Mouse (Mus musculus) embryo, embryonic 10.5 days (tissue): ENCODE results near the gene Lca5.
A peak's percentile ranks its signal among the peaks of the same experiment; 100 is the strongest.

Experiments used
- DNase-seq: peaks from one replicate; pipeline ENCODE4 v3.0.0-alpha.2; 2015; ENCODE audit warnings: low spot score

The Lca5 gene

DNA sequence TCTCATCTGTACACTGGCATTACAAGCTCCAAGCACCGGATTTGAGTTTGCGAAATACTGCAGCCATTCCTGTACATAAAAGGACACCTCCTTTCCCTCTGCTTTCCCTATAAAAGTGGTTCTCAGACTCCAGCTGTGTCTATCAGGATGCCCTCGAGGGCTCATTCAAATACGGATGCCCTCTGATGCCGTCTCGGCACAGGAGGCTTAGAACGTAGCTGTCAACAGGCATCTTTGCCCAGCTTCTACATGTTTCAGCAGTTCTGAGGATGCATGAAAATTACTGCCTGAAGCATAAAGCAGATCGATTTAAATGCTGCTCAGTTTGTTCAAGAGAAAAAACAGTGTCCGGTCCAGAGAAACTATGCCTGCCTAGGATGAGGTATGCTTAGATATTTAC, 51.4 kb downstream of the Lca5 start:
- no peak for DNase-seq

DNA sequence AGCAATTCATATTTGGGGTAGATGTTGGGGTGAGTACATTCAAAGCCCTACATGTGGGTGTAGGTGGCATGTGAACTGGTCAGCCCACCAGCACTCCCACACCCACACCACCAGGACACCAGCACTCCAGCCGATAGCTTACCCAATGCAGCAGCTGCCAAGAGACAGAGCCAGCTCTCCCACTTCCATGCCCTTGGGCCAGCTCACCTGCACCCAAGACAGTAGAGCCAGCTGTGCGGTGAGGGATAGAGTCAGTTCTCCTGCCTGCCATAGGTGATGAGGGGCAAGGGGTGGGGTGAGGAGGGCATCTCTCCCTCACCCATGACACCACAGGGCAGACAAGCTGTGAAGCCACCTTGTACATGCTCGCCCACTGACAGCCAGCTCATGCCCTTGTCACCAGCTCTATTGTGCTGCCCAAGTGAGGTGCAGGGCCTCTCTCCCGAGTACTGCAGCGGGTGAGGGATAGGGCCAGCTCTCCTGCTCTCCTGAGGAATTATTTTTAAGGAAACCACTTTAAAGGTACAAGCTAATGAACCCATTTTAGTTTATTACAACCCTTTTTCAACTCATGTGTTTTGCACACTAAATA, 54.6 kb downstream of the Lca5 start:
- DNase-seq = no peak

DNA sequence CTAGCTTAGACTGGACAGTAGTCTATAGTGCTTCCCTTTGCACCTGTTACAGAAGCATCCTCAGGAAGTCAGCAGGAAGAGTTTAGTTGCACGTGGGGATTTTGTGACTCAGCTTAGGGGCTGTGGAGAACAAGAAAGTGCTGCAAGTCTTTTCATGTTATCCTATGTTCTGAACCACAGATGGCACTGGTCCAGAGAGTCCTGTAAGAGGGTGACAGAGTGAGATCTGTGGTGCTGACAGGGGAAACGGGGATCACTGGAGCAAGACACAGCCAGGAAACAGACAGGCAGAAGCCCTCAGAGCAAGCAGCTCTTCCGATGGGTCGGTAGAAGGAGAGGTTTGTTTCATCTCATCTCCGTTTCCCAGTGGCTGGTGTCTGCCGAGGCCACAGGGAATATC, 55.6 kb downstream of the Lca5 start:
- no peak for DNase-seq

DNA sequence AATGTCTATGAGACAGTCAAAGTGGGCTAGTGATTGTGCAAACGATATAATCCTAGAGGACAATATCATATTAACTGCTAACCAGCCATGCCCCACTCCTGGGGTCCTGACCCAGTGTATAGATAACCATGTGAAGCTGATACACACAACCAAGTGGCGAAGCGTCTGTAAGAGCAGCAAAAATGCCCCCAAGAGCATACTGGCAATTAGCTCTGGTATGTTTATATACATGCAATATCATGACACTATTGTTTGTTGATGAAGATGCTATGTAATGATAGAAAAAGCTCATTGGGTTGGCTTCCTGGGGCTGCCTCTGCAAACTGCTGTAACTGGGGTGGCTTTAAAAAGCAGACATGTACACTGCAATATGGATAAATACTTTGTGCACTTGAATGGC, 57.7 kb downstream of the Lca5 start:
- no peak for DNase-seq

DNA sequence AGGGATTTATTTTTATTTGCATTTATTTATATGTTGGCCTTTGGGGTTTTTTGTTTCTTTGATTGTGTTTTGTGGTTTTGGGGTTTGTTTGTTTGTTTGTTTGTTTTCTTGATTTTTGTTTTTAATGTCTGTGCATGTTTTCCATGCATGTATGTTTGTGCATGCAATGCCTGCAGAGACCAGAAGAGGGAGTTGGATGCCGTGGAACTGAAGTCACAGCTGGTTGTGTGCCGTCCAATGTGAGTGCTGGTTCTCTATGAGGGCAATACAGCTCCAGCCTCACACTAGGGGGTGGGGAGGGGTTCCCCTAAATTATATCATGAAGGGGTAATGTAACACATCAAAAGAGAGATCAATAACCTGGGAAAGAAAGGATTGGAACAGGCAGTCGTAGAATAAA, 58.2 kb downstream of the Lca5 start:
- DNase-seq = peak; percentile 54

GRCm38 (mm10) chr9:83381317-83381716, 59.6 kb downstream of the Lca5 start:
- DNase-seq = peak; percentile 60

DNA sequence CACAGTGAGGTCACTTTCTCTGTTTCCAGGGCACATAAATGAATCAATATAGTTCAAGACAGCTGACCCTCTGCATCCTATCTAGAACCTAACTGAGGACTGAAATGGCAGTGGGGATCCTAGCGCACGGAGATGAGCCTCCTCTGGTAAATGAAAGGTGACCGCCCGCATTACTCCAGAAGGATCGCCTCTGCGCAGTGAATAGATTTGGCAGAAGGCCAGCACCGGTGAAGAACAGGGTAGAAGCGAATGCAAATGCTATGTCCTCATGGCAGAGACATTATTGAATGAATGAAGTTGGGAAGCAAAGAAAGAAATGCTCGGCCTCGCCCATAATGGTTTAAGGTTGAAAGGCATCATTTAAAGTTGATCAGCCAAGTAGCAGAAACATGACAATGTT, 61.3 kb downstream of the Lca5 start:
- no peak for DNase-seq

GRCm38 (mm10) chr9:83377132-83377531, 63.8 kb downstream of the Lca5 start:
- DNase-seq = no peak

DNA sequence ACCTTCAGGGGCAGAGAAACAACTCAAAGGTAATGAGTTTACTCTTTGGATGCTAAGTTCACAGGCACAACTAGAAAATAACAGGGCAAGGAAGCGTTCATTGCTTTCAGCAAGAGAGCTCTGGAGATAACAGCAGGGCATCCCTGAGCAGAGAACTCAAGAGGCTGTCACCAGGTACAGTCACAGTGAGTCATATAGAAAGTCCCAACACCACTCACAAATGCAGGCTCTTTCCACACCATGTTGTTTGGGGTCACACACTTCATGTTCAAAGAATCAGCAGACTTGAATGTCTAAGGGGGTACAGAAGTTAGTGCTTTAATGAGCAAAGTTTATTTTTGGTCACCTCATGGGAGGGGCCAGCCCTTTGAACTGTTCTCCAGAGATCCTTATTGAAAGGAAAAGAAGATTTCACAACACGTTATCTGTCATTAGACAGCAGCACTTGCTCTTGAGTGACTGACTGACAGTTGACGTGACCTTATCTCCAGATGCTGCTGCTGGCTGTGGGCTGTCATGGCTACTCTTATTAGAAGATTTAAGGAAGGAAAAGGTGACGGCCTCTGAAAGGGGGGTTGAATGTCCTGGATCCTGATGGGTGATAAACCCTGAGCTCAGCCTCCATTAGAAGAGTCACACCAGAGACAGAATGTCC, 65.3 kb downstream of the Lca5 start:
- no peak for DNase-seq

DNA sequence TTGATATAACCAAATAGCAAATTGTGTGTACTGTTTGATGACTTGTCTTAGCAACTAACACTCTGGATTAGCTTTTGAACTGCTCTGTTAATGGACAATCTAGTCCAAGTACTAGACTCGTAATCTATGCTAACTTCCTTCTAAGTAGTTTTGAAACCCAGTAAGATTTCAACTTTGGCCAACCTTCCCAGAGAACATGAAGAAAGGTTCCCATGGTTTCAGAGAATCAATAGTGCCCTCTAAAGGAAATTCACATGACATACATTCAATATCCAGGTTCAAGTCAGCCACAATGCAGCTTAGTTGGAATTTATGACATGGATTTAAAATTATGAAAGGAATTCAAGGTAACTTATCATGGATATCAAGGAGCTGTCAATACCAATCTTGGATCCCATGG, 70.0 kb downstream of the Lca5 start:
- peak; percentile 46 for DNase-seq

DNA sequence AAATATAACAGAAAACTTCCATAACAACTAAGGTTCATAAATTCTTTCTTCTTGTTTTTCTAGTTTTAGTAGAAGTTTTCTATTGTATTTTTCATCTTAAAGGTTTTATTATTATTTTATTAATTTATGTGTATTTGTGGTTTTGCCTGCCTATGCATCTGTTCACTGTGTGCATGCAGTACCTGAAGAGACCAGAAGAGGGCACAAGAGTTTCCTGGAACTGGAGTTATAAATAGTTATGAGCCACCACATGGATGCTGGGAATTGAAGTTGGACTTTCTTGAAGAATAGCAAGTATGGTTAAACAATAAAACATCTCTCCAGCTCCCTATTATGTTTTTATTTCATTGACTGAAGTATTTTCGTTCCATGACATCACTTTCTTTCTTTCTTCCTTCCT, 72.7 kb downstream of the Lca5 start:
- DNase-seq = peak; percentile 74

DNA sequence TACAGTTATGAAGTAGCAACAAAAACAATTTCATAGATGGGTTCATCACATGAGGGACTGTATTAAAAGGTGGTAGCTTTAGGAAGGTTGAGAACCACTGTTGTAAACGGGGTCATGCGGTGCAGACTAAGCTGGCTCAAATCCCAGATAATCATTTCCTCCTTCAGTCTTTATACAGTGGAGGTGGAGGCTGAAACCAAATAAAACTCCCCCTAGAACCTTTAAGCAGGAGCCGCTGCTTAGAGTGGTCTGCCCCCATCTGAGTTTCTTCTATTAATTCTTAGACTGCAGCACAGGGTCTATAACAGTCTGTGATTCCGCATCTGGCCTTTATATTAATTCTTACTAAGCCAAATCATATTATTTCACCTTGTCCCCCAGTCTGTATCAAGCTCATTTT, 85.1 kb downstream of the Lca5 start:
- DNase-seq = no peak

GRCm38 (mm10) chr9:83353316-83353715, 87.6 kb downstream of the Lca5 start:
- DNase-seq = peak; percentile 28

GRCm38 (mm10) chr9:83351171-83351570, 89.8 kb downstream of the Lca5 start:
- DNase-seq = peak; percentile 17

DNA sequence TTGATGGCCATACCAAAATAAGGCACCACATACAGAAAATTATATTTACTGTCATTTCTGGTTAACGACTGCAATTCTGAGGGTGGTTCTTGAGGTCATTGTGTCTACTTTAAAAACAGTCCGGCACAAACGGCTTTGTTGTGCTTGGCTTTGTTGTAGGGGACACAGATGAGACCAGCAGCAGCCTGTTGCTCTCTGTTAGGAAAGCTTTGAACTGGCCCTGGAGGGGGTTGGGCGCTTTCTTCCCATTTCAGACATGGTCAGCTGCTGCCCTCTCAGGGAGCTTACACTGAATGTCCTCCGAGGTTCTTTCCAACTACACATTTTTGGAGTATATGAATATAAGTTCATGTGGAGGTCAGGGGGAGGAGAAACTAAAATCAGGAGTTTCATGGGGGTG, 90.3 kb downstream of the Lca5 start:
- peak; percentile 82 for DNase-seq

- DNase-seq = peak; percentile 34
Measured at GRCm38 (mm10) chr9:83349905-83350304, 91.0 kb downstream of the Lca5 start.

DNA sequence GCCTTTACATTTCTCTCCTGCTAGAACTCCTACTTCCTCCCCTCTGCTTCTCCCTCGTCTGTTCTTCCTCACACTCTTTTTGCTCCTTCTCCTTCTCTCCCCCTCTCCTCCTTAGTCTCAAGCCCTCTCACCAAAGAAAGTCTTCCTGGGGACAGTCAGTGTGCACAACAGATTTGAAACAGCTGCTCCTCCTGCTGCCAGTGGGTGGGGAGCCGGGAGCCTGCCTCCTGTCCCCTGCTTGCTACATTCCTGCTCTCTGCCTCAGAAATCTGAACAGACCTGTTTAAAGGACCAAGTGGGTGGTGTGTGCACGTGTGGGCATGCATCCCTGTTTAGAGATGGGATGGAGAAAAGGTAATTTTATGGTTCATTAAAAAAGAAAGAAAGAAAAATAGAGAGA, 91.4 kb downstream of the Lca5 start:
- DNase-seq = peak; percentile 56

DNA sequence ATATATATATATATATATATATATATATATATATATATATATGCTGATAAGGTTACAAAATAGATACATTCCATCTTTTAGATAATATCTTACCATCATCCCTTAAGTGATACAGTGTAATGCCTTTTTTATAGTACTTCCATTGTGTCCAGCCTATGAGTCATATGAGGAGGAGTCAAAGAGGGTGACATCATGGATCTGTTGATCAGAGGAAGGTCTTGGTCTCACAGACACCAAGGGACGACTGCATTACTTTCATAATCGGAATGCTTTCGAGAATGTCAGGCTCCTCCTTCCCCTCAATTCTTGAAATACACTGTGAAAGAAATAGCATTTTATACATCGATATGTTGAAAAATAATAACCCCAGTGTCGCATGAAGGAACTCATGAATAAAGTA, 93.4 kb downstream of the Lca5 start:
- DNase-seq = no peak

GRCm38 (mm10) chr9:83342491-83343370, 98.2 kb downstream of the Lca5 start:
- no peak for DNase-seq
